Mouse (Mus musculus) left cerebral cortex, postnatal 14 days (tissue): ENCODE measurements around the gene St8sia1. TPM values are rescaled to one million over a fixed set of nuclear protein-coding genes. Genes with fewer than 3 reads are reported as not detected.

Experiments
- DNase-seq, 2 experiments: peaks; one replicate each; pipeline ENCODE4 v3.0.0; 2021 to 2022; ENCODE audit warnings: low spot score in 2 of 2, mixed read lengths in 1 of 2
- intact Hi-C: fragments of 180-260 bp; cut with DNase I; formaldehyde crosslinking; loops from one replicate; pipeline ENCODE4 v1.15.1; 2025
- total RNA-seq, 2 experiments: library from RNA; stranded (reverse); gene quantifications; 2 replicates each; pipeline ENCODE4 v1.2.3; 2021

The St8sia1 gene
- total RNA-seq, 2 experiments from 2014 or later = 22.1 to 24.0 TPM

DNA sequence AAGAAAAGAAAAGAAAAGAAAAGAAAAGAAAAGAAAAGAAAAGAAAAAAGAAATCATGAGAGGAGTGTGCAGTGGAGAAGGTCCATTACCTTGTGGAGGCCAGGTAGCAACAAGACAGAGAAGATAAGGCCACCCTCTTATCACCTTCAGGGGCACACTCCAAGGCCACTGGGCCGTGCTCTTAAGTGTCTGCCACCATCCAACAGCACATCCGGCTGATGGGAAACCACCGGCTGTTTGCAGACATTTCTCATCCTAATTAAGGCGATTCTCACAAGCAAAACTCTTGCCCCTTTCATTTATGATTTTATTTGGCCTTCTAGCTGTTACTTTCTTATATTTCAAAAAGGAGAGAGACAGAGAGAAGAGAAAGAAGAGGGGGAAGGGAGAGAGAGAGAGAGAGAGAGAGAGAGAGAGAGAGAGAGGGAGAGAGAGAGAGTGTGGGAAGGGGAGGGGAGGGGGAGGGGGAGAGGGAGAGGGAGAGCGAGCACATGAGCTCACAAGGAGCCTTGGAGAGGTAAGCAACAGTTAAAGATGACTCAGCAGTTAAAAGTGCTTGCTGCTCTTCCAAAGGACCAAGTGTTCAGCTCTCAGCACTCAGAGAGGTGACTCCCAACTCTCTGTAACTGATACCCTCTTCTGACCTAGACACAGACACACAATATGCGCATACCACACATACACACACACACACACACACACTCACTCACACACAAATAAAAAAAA is 154.7 kb downstream of the St8sia1 start:
- intact Hi-C loops = no loop called here
- DNase-seq = no peak

DNA sequence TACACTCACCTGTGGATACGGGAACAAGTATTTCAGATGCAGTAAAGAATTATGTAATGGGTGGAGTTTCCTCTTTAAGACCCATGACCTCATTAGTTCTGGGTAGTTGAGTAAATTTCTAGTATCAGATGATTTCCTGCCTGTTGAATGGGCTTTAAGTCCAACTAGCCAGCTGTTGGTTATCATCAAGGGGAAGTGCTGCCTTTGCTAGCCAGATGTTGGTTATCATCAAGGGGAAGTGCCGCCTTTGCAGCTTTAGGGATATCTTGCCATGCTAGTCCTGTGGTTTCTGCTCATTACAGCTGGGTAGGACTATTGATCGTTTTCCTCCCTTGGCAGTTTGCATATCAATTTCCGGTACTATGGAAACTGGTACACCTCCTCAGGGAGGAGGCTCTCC is 157.9 kb downstream of the St8sia1 start:
- no peak for DNase-seq
- intact Hi-C loops = no loop called here

DNA sequence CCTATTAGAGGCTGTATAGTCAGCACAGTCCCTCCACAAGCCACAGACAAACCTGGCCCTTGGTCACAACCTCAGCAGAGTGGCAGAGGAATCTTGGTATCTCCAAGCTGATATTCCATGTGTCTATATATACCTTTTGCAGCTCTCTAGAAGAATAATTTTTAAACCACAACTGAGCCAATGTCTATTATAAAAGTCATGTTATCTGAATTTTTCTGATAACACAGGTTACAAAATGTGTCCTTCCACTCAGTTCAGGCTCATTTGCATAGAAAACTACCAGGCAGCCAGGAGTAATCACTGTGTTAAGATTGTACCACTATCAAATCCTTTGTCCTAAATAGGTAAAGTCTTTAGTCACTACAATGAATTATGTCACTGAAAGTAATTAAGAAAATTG is 159.8 kb downstream of the St8sia1 start, which contains the start of gene Sult6b2:
TSS of gene Sult6b2 (minus strand) at position 101 of the 400 bp plus-strand sequence.
- DNase-seq = no peak

DNA sequence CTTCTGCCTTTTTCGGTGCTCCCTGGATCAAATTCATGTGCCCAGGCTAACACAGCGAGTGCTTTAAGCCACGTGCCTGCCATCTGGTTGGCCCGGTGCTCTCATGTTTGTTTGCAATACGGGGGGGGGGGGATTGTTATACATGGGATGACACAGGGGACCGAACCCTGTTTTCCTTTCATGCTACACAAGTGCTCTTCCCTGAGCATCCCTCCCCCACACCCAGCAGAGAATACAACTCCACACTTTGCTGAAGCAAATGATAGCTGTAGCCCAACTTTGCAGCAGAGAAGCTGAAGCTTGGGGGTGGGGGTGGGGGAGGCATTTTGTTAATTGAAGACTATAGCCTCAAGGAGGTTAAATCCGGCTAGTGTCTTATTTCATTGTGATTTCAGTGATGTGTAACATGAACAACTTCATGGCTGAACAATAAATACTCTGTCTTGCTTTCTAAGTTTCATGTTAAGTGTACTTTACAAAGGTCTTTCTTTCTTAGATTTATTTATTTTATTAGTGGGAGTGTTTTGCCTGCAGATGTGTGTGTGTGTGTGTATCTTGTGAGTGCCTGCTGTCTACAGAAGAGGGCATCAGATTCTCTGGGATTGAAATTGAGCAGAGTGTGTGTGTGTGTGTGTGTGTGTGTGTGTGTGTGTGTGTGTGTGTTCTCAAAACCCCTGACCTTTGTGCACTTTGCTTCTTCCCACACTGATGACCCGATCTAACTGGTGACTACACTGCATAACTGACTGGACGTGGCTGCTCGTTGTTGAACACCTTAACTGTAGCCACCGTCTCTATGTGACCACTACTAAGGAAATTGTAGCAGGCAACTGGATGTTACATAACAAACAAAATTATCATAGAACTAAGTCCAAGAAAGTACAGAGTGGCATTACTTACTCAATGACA is 161.4 kb downstream of the St8sia1 start:
- DNase-seq = no peak
- intact Hi-C loops = no loop called here

More for the DNA sequence above, 159.8 kb downstream of the St8sia1 start, which contains the start of gene Sult6b2:
- intact Hi-C loops = no loop called here

DNA sequence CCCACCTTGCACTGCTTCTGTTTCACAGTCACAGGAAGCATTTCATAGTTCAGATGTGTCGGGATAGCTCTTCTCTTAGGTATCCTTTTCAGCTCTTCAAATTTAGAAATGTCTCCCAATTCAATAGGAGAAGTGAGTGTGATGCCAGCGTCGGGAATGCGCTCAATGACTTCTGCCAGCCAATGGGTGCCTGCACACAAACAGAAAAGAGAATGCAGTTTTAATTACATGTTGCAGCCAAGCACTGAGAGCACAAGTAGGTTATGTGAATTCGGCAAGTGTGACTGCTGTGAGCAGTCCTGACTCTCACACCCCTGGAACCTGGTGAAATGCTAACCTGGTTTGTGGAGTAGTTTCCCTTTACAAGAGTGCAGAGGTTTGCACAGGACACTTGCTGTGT is 162.6 kb downstream of the St8sia1 start:
- intact Hi-C loops = no loop called here
- DNase-seq = no peak

DNA sequence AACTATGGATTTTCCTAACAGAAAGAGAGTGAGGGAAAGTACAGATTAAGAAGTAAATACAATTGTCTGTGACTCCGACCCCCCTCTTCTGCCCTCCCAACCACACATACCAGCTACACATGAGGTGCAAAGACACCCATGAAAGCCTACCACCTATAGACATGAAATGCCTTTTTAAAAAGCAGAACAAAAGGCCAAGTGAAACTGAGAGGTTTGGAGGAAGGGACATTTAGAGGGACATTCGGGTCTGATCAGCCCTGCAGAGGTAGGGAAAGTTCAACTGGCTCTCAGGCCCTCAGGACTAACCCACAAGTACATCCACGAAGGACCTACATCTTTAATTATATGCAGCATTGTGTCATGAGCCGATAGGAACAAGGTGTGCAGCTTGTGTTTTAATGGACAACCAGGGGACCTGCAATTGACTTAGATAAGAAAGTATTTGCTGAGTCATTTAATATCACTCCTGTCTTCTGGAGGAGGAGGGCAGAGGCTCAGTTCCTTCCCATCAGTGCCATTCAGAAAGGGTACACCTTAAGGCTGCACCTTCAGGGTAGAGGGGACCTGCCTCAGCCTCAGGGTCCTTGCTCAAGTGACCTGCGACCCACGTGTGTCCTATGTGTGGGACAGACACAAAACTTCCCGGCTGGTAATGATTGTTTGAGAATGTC is 164.4 kb downstream of the St8sia1 start:
- intact Hi-C loops = no loop called here
- DNase-seq = no peak

DNA sequence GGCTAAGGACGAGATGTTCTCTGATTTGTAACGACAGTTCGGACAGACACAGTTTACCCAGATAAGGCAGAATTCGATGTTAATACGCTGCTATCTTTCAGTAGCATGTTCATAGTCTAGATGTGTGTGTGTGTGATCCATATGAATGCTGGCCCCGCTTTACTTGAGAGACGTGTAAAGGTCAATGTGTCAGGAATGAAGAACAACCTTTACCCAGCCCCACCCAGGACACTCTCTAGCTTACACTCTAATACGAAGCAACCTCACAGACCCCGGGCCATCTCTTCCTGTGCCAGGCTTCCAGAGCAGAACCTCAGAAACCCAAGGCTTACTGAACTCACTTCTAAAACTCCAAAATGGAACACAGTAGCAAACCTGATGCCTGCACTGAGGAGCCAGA is 165.4 kb downstream of the St8sia1 start:
- intact Hi-C loops = no loop called here

DNA sequence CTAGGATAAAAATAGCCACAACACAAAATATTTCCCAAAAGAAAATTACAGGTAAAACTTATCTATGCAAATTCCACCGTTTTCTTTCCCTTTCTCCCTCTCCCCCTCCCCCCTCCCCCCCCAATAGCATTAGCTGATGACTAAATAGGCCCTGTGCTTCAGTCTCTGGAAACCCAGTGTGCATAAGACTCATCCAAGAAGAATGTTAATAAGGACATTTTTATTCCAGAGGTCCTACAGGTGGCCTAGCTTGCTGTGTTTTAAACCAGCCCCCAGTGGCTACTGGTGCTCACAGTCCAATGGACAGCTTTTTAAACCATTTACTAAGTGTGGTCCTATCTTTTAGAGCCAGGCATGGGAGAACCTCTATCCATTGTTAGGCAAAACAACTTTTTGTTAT is 166.3 kb downstream of the St8sia1 start:
- intact Hi-C loops = no loop called here
- DNase-seq = no peak

More for the DNA sequence above, 165.4 kb downstream of the St8sia1 start:
- DNase-seq = no peak

DNA sequence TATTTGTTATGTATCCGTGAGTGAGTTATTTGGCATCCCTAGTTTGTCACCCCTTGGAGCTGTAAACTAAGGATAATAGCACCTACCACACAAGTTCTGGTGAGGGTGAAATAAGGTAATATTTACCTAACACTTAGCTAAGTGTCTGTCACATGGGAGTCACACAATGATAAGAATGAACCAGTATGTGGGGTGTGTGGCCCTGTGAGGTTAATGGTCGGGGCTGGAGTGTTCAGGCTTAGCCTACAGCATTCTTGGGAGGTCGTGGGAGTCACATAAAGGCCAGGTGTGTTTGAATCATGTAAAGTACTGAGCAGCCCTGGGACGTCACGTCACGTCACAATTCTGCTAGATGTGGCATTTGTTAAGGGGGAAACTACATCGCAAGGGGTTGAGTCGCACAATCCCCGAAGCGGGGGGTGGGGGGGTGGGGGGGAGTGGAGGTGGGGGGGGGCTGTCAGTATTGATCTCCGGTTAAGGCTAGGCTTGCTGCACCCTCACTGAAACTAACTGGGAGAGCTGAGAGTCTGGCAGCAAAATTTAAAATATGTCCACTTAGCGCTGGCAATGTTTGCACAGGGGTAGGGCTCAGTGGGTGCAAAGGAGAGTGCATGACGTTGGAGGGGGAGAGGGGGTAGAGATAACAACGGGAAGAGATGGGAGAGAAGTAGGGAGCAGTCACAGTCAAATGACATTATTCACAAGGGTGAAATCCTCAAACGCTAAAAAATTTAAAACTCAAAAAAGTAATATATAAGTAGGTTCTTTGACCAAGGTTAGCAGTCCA is 168.4 kb downstream of the St8sia1 start:
- no peak for DNase-seq
- intact Hi-C loops = no loop called here

DNA sequence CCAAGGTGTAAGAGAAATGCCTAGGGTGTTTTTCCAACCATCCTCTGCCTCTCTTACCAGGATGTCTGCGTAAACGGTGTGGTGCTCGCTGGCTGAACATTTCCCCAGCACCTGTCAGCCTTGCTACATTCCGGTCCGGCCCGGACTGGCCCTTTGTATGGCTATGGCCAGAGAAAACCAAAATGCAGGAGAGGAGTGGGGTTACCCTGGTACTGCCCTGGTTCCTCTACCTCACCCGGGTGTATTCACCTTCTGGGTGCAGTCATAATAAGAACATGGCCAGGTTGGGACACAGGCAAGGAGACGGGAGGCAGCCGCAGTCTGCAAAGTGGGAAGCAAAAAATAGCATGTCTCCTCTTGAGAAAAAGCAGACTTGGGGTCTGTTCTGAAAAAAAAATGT is 169.2 kb downstream of the St8sia1 start:
- DNase-seq = no peak
- intact Hi-C loops = no loop called here

DNA sequence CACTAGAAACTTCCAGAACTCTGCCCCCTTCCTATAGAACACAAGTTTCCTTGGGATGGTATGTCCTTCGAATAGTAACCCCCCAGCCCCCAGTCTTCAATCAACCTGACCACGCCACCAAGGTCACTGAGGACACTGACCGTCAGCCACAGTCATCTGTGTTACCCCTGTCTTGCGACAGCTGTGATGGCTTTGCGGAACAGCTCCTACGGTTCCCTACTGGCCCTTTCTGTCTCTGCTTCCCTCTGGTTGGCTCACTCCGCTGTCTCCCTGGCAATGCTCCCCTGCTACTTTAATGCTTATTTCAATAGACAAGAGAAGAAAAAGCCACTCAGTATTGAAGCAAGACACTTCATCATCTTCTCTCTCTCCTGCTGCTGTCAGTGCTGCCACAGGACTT is 170.8 kb downstream of the St8sia1 start:
- intact Hi-C loops = no loop called here

DNA sequence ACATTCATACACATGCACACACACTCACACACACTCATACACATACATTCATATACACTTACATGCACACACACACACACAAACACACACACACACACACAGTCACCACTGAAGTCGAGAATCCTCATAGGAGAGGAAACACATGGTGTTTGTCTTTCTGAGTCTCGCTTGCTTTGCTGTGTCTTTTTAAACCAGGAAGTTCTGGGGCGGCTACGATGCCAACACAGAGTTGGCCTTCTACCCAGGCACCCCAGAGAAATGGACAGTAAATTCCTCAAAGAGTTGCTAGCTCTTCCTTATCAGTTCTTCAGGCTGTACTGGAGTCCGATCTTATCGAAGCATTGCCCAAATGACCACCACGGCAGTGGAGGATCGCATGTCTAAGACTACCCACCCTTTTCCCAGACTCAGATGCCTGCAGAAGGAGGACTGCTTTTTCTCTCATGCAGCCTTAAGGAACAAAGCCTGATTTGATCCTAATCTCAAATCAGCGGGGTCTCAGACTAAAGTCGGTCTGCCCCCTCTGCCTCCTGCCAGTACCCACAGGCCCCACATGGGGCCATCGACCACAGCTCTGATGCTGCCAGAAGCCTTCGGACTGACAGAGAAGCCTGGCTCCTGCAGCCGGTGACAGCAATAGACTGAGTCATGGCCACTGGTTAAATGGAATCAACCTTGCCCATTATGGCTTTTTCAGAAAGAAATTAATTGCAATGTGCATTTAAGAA is 171.8 kb downstream of the St8sia1 start:
- DNase-seq = no peak
- intact Hi-C loops = no loop called here

More for the DNA sequence above, 170.8 kb downstream of the St8sia1 start:
- peak in 1 of 2 experiments; percentile 62 for DNase-seq

DNA sequence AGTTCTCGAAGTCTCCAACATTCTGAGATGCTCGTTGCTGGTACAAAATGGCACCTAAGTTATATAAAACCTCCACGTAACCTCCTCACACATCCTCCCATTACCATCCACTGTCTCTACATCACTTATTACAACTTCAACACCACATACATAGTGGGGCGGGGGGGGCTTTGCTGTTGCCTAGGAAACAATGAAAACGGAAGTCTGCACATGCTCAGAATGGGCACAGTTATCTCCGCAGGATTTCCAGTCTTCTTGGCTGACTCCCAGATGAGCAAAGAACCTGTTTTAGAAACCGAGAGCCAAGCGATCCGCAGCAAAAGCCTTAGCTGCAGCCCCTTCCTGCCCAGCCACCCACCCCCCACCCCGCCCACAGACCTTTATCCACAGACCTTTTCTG is 174.5 kb downstream of the St8sia1 start:
- peak in 1 of 2 experiments; percentile 28 for DNase-seq
- intact Hi-C loops = no loop called here

DNA sequence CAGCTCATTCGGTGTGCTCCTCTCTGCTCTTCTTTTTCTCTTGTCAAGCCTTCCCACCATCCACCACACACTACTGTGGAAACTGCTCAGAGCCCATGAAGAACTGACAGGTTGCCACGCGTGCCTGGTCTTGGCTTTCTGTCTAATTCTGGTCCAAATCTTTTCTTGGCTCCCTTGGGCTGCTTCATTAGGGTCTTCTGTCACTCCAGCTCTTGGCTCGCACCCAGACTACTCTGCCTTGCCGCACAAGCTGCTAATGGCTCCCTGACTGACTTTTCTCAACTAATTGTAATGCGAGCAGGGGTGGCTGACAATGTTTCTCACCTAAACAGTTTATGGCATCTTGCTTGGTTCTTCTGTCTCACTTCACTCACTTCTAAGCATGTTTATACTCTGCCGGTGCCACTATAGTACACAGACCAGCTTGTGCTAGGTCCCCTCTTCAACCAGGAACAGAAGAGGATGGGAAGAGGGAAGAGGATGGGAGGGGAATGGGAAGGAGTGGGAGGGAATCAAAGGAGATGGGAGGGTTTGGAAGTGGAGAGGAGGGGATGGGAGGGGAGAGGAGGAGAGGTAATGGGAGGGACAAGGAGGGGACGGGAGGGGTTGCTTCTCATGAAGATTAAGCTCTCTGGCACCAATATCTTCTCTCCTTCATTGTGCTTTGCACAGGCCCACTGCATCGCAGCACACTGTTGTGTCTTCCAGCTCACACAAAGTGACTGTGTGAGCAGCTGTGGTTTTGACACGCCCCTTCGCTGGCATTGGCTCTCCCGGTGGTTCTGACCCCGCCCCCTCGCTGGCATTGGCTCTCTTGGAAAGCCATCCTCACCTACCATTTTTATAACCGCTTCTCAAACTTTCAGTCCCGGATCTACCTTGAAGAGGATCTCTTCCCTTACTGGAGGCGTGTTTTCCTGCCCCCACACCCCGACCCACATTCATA is 175.9 kb downstream of the St8sia1 start:
- intact Hi-C loops = no loop called here

DNA sequence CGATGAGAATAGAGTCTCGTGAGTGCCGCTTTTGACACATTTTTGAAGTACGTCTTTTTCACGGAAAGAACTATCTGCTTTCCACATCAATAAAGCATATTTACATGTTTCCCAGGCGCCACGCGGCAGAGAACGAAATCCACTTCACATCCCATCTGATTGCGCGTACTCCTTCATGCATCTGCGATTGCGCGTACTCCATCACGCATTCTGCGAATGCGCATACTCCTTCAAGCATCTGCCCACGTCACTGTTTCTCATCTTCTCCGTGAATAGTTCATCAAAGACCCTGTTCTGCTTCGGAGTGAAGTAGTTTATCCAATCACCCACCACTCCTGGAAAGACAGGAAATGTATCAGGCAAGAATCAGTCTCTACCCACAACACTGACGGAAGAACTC is 178.1 kb downstream of the St8sia1 start:
- DNase-seq = no peak
- intact Hi-C loops = no loop called here

More for the DNA sequence above, 175.9 kb downstream of the St8sia1 start:
- peak in 1 of 2 experiments; percentile 60 for DNase-seq

DNA sequence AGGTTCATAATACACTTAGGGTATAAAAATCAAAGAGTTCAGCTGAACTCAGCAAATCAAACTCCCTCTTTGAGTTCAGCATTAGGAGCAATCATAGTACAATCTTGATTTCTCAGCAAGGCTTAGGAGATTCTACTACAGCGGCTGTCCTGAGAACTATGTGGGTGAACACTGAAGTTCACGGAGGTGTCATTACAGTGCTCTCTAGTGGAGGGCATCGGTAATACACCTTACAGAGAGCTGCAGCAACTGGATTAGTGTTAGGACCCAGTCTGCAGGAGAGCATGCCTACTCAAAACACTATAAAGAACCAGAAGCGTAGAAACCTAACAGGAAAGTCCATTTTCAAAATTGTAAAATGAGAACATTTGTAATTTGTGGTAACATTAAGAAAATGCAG is 178.9 kb downstream of the St8sia1 start:
- DNase-seq = peak in 1 of 2 experiments; percentile 68
- intact Hi-C loops = no loop called here

DNA sequence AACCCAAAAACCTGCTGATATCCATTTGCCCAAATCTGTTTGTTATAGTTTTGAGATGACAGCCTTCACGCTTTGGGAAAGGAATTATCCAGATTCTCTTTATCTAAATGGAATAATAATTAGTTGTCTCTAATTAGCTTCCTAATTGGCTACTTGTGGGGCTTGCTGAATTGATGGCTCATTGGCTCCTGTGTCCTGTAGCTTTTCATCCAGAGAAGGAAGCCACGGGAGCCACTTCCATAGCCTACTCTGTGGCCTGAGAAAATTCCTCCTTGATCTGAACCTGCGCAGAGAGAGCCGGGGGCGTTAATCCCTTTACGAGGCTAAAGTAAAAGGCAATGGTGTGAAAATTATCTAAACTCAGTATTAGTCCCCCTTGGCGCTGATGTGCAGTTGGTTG is 183.0 kb downstream of the St8sia1 start:
- DNase-seq = no peak
- intact Hi-C loops = loop anchor here (2.0 kb wide), 1 partner anchor 184 kb away; the partner anchor contains the start of gene St8sia1
